Mouse (Mus musculus) heart, embryonic 11.5 days (tissue): ENCODE measurements around the gene Adprhl1. TPM values are rescaled to one million over a fixed set of nuclear protein-coding genes. Genes with fewer than 3 reads are reported as not detected.

Experiments used
- ATAC-seq: fragments of 200-750 bp; cut with Nextera tagmentation; replicated peaks from 2 replicates; pipeline ENCODE4 v1.8.0; 2017; ENCODE audit warnings: moderate library complexity; ENCODE audit not compliant: insufficient number of reproducible peaks, low FRiP score, low TSS enrichment
- H3K27ac ChIP-seq: fragments of 300-500 bp; sonication (generic); 2 replicates; pipeline ENCODE4 v1.5.1; 2014; ENCODE audit warnings: mild to moderate bottlenecking, low read depth, low read length
- H3K27me3 ChIP-seq: fragments of 300-500 bp; sonication (generic); 2 replicates; pipeline ENCODE4 v1.6.1; 2014; ENCODE audit warnings: mild to moderate bottlenecking, low read length, mixed read lengths; ENCODE audit not compliant: control insufficient read depth, insufficient read depth
- H3K36me3 ChIP-seq: fragments of 300-500 bp; sonication (generic); 2 replicates; pipeline ENCODE4 v1.6.1; 2014; ENCODE audit warnings: mild to moderate bottlenecking, low read length, moderate library complexity, mixed read lengths; ENCODE audit not compliant: control insufficient read depth, insufficient read depth
- H3K4me1 ChIP-seq: fragments of 300-500 bp; sonication (generic); 2 replicates; pipeline ENCODE4 v1.6.1; 2014; ENCODE audit warnings: low read length; ENCODE audit not compliant: control insufficient read depth, insufficient read depth
- H3K4me2 ChIP-seq: fragments of 300-500 bp; sonication (generic); 2 replicates; pipeline ENCODE4 v1.6.1; 2014; ENCODE audit warnings: mild to moderate bottlenecking, moderate library complexity
- H3K4me3 ChIP-seq: fragments of 300-500 bp; sonication (generic); 2 replicates; pipeline ENCODE4 v1.5.1; 2014; ENCODE audit warnings: low read depth, low read length
- H3K9ac ChIP-seq: fragments of 300-500 bp; sonication (generic); 2 replicates; pipeline ENCODE4 v1.6.1; 2014; ENCODE audit warnings: mild to moderate bottlenecking, low read depth, low read length, moderate library complexity
- H3K9me3 ChIP-seq: fragments of 300-500 bp; sonication (generic); replicated peaks from 2 replicates; pipeline ENCODE4 v1.6.1; 2016; ENCODE audit warnings: low read length; ENCODE audit not compliant: control insufficient read depth
- WGBS: fragments of 180-500 bp; shearing (Covaris S2); extraction: QIAGEN DNeasy Blood & Tissue Kit; methylation state at CpG from one replicate; pipeline ENCODE4 v1.1.7; 2014; ENCODE audit not compliant: insufficient replicate concordance; 5-methylcytosine and 5-hydroxymethylcytosine counted together
- polyA plus RNA-seq: library from polyadenylated mRNA; unstranded; fragments of >200 nt; fragmentation: Nextera tagmentation; extraction: Ambion mirVana; gene quantifications from 2 replicates; pipeline ENCODE4 v1.2.1, GENCODE M21; 2014

The Adprhl1 gene
- polyA plus RNA-seq, 1 experiment from 2014 or later, result 132 TPM

- peak within 1 kb of the TSS; percentile 87 for H3K4me2 ChIP-seq
- H3K27ac ChIP-seq, result peak within 1 kb of the TSS; percentile 66
- H3K4me1 ChIP-seq, result peaks cover 14% of the 10 kb centered on the region
- 1% methylated on average over 48 of the region's 58 CpGs for WGBS
- H3K9ac ChIP-seq, result peak within 1 kb of the TSS; percentile 80
- H3K4me3 ChIP-seq, result peak within 1 kb of the TSS; percentile 90
- H3K27me3 ChIP-seq, result peaks cover 18% of the 10 kb centered on the region; the same call in 1 of the 2 replicates
- H3K36me3 ChIP-seq, result no peaks in the 10 kb centered on the region
- no peaks in the 10 kb centered on the region for H3K9me3 ChIP-seq
- ATAC-seq, result peak; percentile 56
These were observed 53.5 kb downstream of the Adprhl1 start, which contains the start of gene Grtp1 for GRCm38 (mm10) chr8:13200301-13201012. Grtp1 (minus strand) TSS chr8:13200620.

DNA sequence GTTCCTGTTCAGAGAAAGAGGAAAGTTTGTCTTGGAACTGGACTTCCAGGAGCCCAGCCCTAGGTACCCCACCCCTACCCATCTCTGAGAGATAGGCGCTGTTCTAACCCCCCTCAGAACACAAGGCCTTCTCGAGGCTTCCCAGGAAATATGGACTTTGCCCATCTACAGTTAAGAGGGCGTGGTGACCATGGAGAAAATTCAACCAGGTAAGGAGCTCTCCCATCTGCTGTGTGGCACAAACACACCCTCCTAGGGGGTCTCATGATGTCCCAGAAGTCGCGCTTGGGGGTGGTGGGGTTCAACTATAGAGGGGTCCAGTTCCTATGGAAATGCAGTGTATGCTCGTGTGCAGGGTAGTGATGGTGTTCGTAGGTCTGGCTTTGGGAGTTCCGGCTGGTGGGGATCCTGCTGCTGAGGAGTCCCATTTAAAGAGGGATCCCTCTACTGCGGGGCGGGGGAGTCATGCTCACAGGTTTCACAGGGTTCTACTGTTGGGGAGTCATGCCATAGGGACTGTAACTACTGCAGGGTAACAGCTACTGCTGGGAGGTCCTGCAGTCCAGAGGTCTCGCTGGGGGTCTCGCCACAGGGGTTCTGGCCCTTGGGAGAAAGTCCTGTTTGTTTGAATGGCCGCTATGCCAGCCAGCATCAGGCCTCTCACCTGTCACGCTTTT is 54.4 kb downstream of the Adprhl1 start:
- H3K4me2 ChIP-seq, result peak overlapping the region; percentile 87
- whole genome bisulfite sequencing, result 25% methylated on average over 14 of the region's 14 CpGs
- ATAC-seq, result no peak
- H3K4me3 ChIP-seq, result peak overlapping the region; percentile 90
- H3K36me3 ChIP-seq, result no peaks in the 10 kb centered on the region
- H3K4me1 ChIP-seq, result peaks cover 9% of the 10 kb centered on the region
- H3K9ac ChIP-seq, result peak overlapping the region; percentile 80; the same call in 1 of the 2 replicates
- H3K27me3 ChIP-seq, result peaks cover 18% of the 10 kb centered on the region; the same call in 1 of the 2 replicates
- no peaks in the 10 kb centered on the region for H3K9me3 ChIP-seq
- no peak overlapping the region for H3K27ac ChIP-seq

- WGBS, result 90% methylated on average over 5 of the region's 5 CpGs
- Histone ChIP-seq H3K27ac (no peak overlapping the region), H3K9me3 (no peaks in the 10 kb centered on the region), H3K27me3 (peaks cover 18% of the 10 kb centered on the region; the same call in 1 of the 2 replicates), H3K4me2 (no peak overlapping the region), H3K9ac (no peak overlapping the region), H3K4me1 (0 out of 2 replicates have a peak, but pooled peaks cover 9% of the 10 kb centered on the region), H3K4me3 (no peak overlapping the region), H3K36me3 (no peaks in the 10 kb centered on the region)
- ATAC-seq, result no peak
These were observed 56.5 kb downstream of the Adprhl1 start for GRCm38 (mm10) chr8:13197493-13197892.

DNA sequence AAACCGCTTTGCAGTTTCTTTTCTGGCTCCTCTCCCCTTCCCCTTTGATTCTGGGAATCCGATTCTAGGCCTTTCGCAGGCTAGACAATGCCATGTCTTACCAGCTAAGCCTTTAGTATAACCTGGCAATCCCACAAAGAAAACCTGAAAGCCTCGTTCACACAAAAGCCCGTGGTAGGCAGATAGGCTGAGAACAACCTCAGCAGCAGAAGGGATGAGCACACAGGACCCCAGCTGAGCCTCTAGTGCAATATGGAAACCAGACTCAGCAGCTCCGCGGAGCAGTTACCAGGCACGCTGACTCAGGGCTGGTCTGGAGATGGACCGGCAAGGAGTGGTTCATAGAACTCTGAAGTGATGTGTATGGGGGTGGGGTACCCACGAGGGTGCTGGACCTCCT is 59.1 kb downstream of the Adprhl1 start:
- H3K27ac ChIP-seq, result no peak overlapping the region
- H3K9me3 ChIP-seq, result no peaks in the 10 kb centered on the region
- WGBS, result 52% methylated on average over 10 of the region's 10 CpGs
- H3K4me1 ChIP-seq, result 0 out of 2 replicates have a peak, but pooled peaks cover 6% of the 10 kb centered on the region
- ATAC-seq, result no peak
- H3K4me2 ChIP-seq, result no peak overlapping the region
- no peak overlapping the region for H3K9ac ChIP-seq
- H3K36me3 ChIP-seq, result no peaks in the 10 kb centered on the region
- no peak overlapping the region for H3K4me3 ChIP-seq
- H3K27me3 ChIP-seq, result peaks cover 5% of the 10 kb centered on the region; the same call in 1 of the 2 replicates

DNA sequence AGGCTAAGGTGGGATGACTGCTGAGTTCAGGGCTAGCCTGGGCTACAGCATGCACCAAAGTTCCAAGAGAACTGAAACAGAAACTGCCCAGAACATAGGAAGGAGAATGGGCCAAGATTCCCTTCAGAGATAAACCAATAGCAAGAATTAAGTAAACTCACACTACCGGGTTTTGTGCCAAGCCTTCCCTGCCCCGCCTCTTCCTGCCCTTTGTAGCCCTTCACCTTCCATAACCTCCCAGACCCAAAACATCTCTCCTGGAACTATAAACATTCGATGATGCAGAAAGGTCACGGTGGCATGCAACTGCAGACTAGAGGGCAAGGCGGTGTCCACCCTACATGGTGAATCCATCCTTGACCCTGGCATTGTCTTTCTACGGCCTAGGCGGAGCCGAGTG is 63.7 kb downstream of the Adprhl1 start:
- Histone ChIP-seq H3K36me3 (no peaks in the 10 kb centered on the region), H3K4me3 (no peak overlapping the region), H3K9ac (no peak overlapping the region), H3K27ac (no peak overlapping the region), H3K9me3 (no peaks in the 10 kb centered on the region), H3K4me2 (no peak overlapping the region), H3K4me1 (no peaks in the 10 kb centered on the region), H3K27me3 (no peaks in the 10 kb centered on the region)
- WGBS, result 92% methylated on average over 8 of the region's 8 CpGs
- no peak for ATAC-seq

GRCm38 (mm10) chr8:13188857-13189256 is 65.1 kb downstream of the Adprhl1 start:
- Histone ChIP-seq H3K9ac (no peak overlapping the region), H3K4me1 (no peaks in the 10 kb centered on the region), H3K27ac (no peak overlapping the region), H3K4me2 (no peak overlapping the region), H3K4me3 (no peak overlapping the region), H3K9me3 (no peaks in the 10 kb centered on the region), H3K27me3 (no peaks in the 10 kb centered on the region), H3K36me3 (no peaks in the 10 kb centered on the region)
- 92% methylated on average over 1 of the region's 1 CpGs for WGBS
- no peak for ATAC-seq

DNA sequence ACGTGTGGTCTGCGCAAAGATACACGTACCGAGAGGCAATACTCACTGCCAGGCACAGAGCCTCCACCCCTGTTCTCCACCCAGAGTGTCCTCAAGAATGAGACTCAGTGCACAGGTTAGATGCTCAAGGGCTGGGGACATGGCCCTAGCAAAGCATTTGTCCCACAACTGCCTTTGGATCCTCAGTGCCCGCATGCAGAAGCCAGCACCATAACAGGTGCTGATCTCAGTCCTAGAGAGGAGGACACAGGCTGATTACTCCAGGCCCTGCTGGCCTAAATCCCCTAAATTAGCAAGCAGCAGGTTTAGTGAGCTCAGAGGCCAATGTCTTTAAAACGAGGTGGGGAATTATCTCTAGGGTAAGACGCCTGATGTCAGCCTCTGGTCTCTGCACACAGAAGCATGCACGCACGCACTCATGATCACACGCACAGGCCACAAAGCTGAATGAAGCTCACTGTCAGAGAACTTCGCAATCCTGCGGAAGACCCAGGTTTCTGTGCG is 65.9 kb downstream of the Adprhl1 start:
- Histone ChIP-seq H3K27ac (no peak overlapping the region), H3K9ac (no peak overlapping the region), H3K4me3 (no peak overlapping the region), H3K9me3 (no peaks in the 10 kb centered on the region), H3K36me3 (no peaks in the 10 kb centered on the region), H3K4me2 (no peak overlapping the region), H3K27me3 (no peaks in the 10 kb centered on the region), H3K4me1 (no peaks in the 10 kb centered on the region)
- no peak for ATAC-seq
- WGBS, result 93% methylated on average over 13 of the region's 13 CpGs

- H3K4me2 ChIP-seq, result no peak overlapping the region
- ATAC-seq, result no peak
- no peaks in the 10 kb centered on the region for H3K9me3 ChIP-seq
- H3K27ac ChIP-seq, result no peak overlapping the region
- H3K4me1 ChIP-seq, result no peaks in the 10 kb centered on the region
- no peak overlapping the region for H3K9ac ChIP-seq
- WGBS, result 84% methylated on average over 7 of the region's 7 CpGs
- no peaks in the 10 kb centered on the region for H3K36me3 ChIP-seq
- no peak overlapping the region for H3K4me3 ChIP-seq
- H3K27me3 ChIP-seq, result no peaks in the 10 kb centered on the region
These were observed 66.3 kb downstream of the Adprhl1 start for GRCm38 (mm10) chr8:13187638-13188037.
